Mouse (Mus musculus) adrenal gland, adult 2 months (tissue): ENCODE results near the gene Sh3bp2. TPM values are rescaled to one million over a fixed set of nuclear protein-coding genes. Genes with fewer than 3 reads are reported as not detected.

Source experiments
- microRNA-seq, 2 experiments: library from miRNA; unstranded; fragments of <30 nt; microRNA quantifications; one replicate each; pipeline ENCODE4 v1.2.0; 2021
- polyA plus RNA-seq: library from polyadenylated mRNA; depleted of rRNA; stranded (reverse); fragments of >200 nt; gene quantifications from 2 replicates; pipeline ENCODE4 v1.2.3, GENCODE M21; 2012; rRNA removed
- total RNA-seq, 2 experiments: library from RNA; stranded (reverse); gene quantifications; 2 replicates each; pipeline ENCODE4 v1.2.3; 2021

The Sh3bp2 gene
- total and polyA plus RNA-seq, 3 experiments: 15.5 to 31.7 (median 15.9) TPM

Small RNA genes within 50 kb of the gene (microRNA-seq; reads per million reads assigned to microRNA genes)
- 0.44 to 1.2 reads per million in 2 experiments for gene Mir7036b

Other genes starting within 250 kb of the Sh3bp2 start
- gene Zfyve28, start 237.4 kb upstream of the Sh3bp2 start, total RNA-seq: under 1 TPM; 0.40 to 0.90 TPM
- 1.6 and 3.8 TPM in 2 replicates for gene Zfyve28, start 237.4 kb upstream of the Sh3bp2 start, polyA plus RNA-seq
- gene Cfap99, start 237.2 kb upstream of the Sh3bp2 start, total RNA-seq: not detected
- not detected in 2 replicates for gene Cfap99, start 237.2 kb upstream of the Sh3bp2 start, polyA plus RNA-seq
- gene Rnf4, start 189.5 kb upstream of the Sh3bp2 start, total RNA-seq: 100 to 1,000 TPM in 1 of 2 experiments, 10 to 100 TPM in 1; 88.6 to 107 TPM
- gene Rnf4, start 189.5 kb upstream of the Sh3bp2 start, polyA plus RNA-seq: 25.7 and 29.2 TPM in 2 replicates
- gene Fam193a, start 155.9 kb upstream of the Sh3bp2 start, total RNA-seq: 10 to 100 TPM; 24.5 to 36.6 TPM
- 21.8 and 50.3 TPM in 2 replicates for gene Fam193a, start 155.9 kb upstream of the Sh3bp2 start, polyA plus RNA-seq
- 10 to 100 TPM; 12.8 to 14.8 TPM for gene Tnip2, start 11.8 kb upstream of the Sh3bp2 start, total RNA-seq
- 55.1 and 55.3 TPM in 2 replicates for gene Tnip2, start 11.8 kb upstream of the Sh3bp2 start, polyA plus RNA-seq
- gene Add1, start 47.8 kb downstream of the Sh3bp2 start, total RNA-seq: 100 to 1,000 TPM; 160 to 168 TPM
- gene Add1, start 47.8 kb downstream of the Sh3bp2 start, polyA plus RNA-seq: 123 and 134 TPM in 2 replicates
- gene Mfsd10, start 111.4 kb downstream of the Sh3bp2 start, total RNA-seq: 10 to 100 TPM; 32.8 to 37.4 TPM
- 201 and 211 TPM in 2 replicates for gene Mfsd10, start 111.4 kb downstream of the Sh3bp2 start, polyA plus RNA-seq
- gene Nop14, start 134.3 kb downstream of the Sh3bp2 start, total RNA-seq: 10 to 100 TPM; 21.3 to 26.1 TPM
- 6.7 and 9.1 TPM in 2 replicates for gene Nop14, start 134.3 kb downstream of the Sh3bp2 start, polyA plus RNA-seq
- 1 to 10 TPM; 2.5 to 2.8 TPM for gene Grk4, start 134.5 kb downstream of the Sh3bp2 start, total RNA-seq
- 1.1 and 1.6 TPM in 2 replicates for gene Grk4, start 134.5 kb downstream of the Sh3bp2 start, polyA plus RNA-seq
- gene Htt, start 235.9 kb downstream of the Sh3bp2 start, total RNA-seq: 10 to 100 TPM; 25.6 to 36.4 TPM
- 8.8 and 12.1 TPM in 2 replicates for gene Htt, start 235.9 kb downstream of the Sh3bp2 start, polyA plus RNA-seq